Mouse (Mus musculus) heart, embryonic 14.5 days (tissue): Measurements from ENCODE around the gene Hcn2. TPM values are rescaled to one million over a fixed set of nuclear protein-coding genes. Genes with fewer than 3 reads are reported as not detected.

Experiments
- ATAC-seq: fragments of 200-750 bp; cut with Nextera tagmentation; 2 replicates; pipeline ENCODE4 v1.8.0; 2017; ENCODE audit warnings: low read depth, moderate TSS enrichment; ENCODE audit not compliant: insufficient number of reproducible peaks, insufficient read depth, low FRiP score
- H3K27ac ChIP-seq, 2 experiments: fragments of 200-500 bp in 1 of 2; fragments of 300-500 bp in 1 of 2; sonication (generic) in 1 of 2; replicated peaks in 1 of 2; 2 replicates each; pipeline ENCODE4 v1.5.1; 2012 to 2014; ENCODE audit warnings: low read depth in 2 of 2, low read length in 2 of 2, control low read depth in 1 of 2, mild to moderate bottlenecking in 1 of 2, mixed read lengths in 1 of 2; ENCODE audit not compliant: control insufficient read depth in 1 of 2, insufficient read depth in 1 of 2
- H3K27me3 ChIP-seq: fragments of 300-500 bp; sonication (generic); 2 replicates; pipeline ENCODE4 v1.6.1; 2014; ENCODE audit warnings: mild to moderate bottlenecking, low read length, control low read depth; ENCODE audit not compliant: control insufficient read depth, insufficient read depth
- H3K36me3 ChIP-seq: fragments of 300-500 bp; sonication (generic); 2 replicates; pipeline ENCODE4 v1.6.1; 2014; ENCODE audit warnings: mild to moderate bottlenecking, control low read depth, low read length, mixed read lengths; ENCODE audit not compliant: control insufficient read depth, insufficient read depth
- H3K4me1 ChIP-seq, 2 experiments: fragments of 200-500 bp in 1 of 2; fragments of 300-500 bp in 1 of 2; sonication (generic) in 1 of 2; 2 replicates each; pipeline ENCODE4 v1.6.1; 2012 to 2014; ENCODE audit warnings: low read length in 2 of 2, control low read depth in 1 of 2, mixed read lengths in 1 of 2; ENCODE audit not compliant: control insufficient read depth in 2 of 2, insufficient read depth in 2 of 2
- H3K4me2 ChIP-seq: fragments of 300-500 bp; sonication (generic); 2 replicates; pipeline ENCODE4 v1.6.1; 2014; ENCODE audit warnings: mild to moderate bottlenecking, low read length
- H3K4me3 ChIP-seq, 2 experiments: fragments of 200-500 bp in 1 of 2; fragments of 300-500 bp in 1 of 2; sonication (generic) in 1 of 2; 2 replicates each; pipeline ENCODE4 v1.5.1; 2012 to 2014; ENCODE audit warnings: low read length in 2 of 2, mild to moderate bottlenecking in 2 of 2, control low read depth in 1 of 2, low read depth in 1 of 2, moderate library complexity in 1 of 2; ENCODE audit not compliant: control insufficient read depth in 1 of 2, insufficient read depth in 1 of 2
- H3K9ac ChIP-seq: fragments of 300-500 bp; sonication (generic); 2 replicates; pipeline ENCODE4 v1.6.1; 2014; ENCODE audit warnings: mild to moderate bottlenecking, low read length
- H3K9me3 ChIP-seq: fragments of 300-500 bp; sonication (generic); 2 replicates; pipeline ENCODE4 v1.6.1; 2016; ENCODE audit warnings: low read length, control low read depth; ENCODE audit not compliant: control insufficient read depth
- WGBS: fragments of 180-500 bp; shearing (Covaris S2); extraction: QIAGEN DNeasy Blood & Tissue Kit; methylation state at CpG from one replicate; pipeline ENCODE4 v1.1.7; 2014; 5-methylcytosine and 5-hydroxymethylcytosine counted together
- polyA plus RNA-seq: library from polyadenylated mRNA; unstranded; fragments of >200 nt; fragmentation: Nextera tagmentation; extraction: Ambion mirVana; gene quantifications from 2 replicates; pipeline ENCODE4 v1.2.1, GENCODE M21; 2014

Hcn2 gene
- polyA plus RNA-seq, 1 experiment from 2014 or later, result 0.05 TPM

DNA sequence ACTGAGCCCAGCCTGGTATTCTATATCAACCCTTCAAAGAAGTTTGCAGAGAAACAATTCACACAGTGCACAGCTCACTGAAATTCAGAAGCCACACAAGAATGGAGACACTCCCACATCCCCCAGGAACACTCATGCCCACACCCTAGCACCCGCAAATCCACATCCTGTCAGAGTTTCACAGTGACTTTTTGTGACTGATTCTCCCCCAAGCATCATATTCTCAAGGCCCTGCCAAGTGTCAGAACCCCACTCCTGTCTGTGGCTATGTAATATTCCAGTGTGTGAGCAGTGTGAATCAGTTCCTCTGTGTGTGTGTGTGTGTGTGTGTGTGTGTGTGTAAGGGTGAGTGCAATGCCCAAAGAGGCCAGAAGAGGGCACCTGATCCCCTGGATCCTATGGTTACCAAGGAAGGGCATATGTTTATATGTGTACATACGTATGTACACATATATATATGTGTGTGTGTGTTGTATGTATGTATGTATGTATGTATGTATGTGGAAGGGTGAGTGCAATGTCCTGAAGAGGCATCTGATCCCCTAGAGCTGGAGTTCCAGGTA is 24.4 kb upstream of the Hcn2 start:
- 0 out of 2 replicates have a peak, but pooled peaks cover 5% of the 10 kb centered on the region for H3K9me3 ChIP-seq
- no peak overlapping the region for H3K27ac ChIP-seq
- 96% methylated on average over 2 of the region's 2 CpGs for WGBS
- H3K4me2 ChIP-seq, result no peak overlapping the region
- peaks cover 16 to 29% of the 10 kb centered on the region in 2 experiments for H3K4me1 ChIP-seq
- H3K36me3 ChIP-seq, result peaks cover 28% of the 10 kb centered on the region
- no peaks in the 10 kb centered on the region for H3K27me3 ChIP-seq
- ATAC-seq, result no peak
- no peak overlapping the region for H3K4me3 ChIP-seq
- no peak overlapping the region for H3K9ac ChIP-seq

GRCm38 (mm10) chr10:79693580-79694378 is 22.7 kb upstream of the Hcn2 start:
- Histone ChIP-seq H3K27ac (no peak overlapping the region; a peak in 1 of 4 replicates), H3K4me1 (peaks cover 14 to 26% of the 10 kb centered on the region in 2 experiments), H3K27me3 (no peaks in the 10 kb centered on the region), H3K9me3 (0 out of 2 replicates have a peak, but pooled peaks cover 5% of the 10 kb centered on the region), H3K9ac (no peak overlapping the region), H3K4me2 (no peak overlapping the region), H3K36me3 (peaks cover 11% of the 10 kb centered on the region), H3K4me3 (no peak overlapping the region)
- WGBS, result 65% methylated on average over 12 of the region's 12 CpGs
- ATAC-seq, result no peak

GRCm38 (mm10) chr10:79694379-79694655 is 22.1 kb upstream of the Hcn2 start:
- Histone ChIP-seq H3K4me1 (peaks cover 14 to 26% of the 10 kb centered on the region in 2 experiments), H3K36me3 (peaks cover 5% of the 10 kb centered on the region), H3K9me3 (0 out of 2 replicates have a peak, but pooled peaks cover 5% of the 10 kb centered on the region), H3K9ac (no peak overlapping the region), H3K27ac (peak overlapping the region in 1 of 2 experiments; percentile 1; a peak in 1 of 4 replicates), H3K27me3 (no peaks in the 10 kb centered on the region), H3K4me3 (no peak overlapping the region), H3K4me2 (no peak overlapping the region)
- 72% methylated on average over 6 of the region's 6 CpGs for WGBS
- ATAC-seq, result no peak

GRCm38 (mm10) chr10:79695231-79696128 is 21.0 kb upstream of the Hcn2 start:
- H3K4me2 ChIP-seq, result peak overlapping the region; percentile 3; the same call in 1 of the 2 replicates
- no peak overlapping the region for H3K4me3 ChIP-seq
- ATAC-seq, result peak; percentile 49
- WGBS, result 52% methylated on average over 13 of the region's 13 CpGs
- H3K4me1 ChIP-seq, result peaks cover 14 to 26% of the 10 kb centered on the region in 2 experiments
- no peaks in the 10 kb centered on the region for H3K36me3 ChIP-seq
- no peaks in the 10 kb centered on the region for H3K27me3 ChIP-seq
- peak overlapping the region; percentile 81 to 83 for H3K27ac ChIP-seq
- H3K9ac ChIP-seq, result peak overlapping the region; percentile 31; the same call in 1 of the 2 replicates
- 0 out of 2 replicates have a peak, but pooled peaks cover 5% of the 10 kb centered on the region for H3K9me3 ChIP-seq

GRCm38 (mm10) chr10:79696129-79696651 is 20.2 kb upstream of the Hcn2 start:
- WGBS, result 30% methylated on average over 9 of the region's 9 CpGs
- H3K9ac ChIP-seq, result peak overlapping the region; percentile 5; the same call in 1 of the 2 replicates
- no peak overlapping the region for H3K4me3 ChIP-seq
- H3K4me1 ChIP-seq, result peaks cover 21 to 33% of the 10 kb centered on the region in 2 experiments
- ATAC-seq, result peak; percentile 15; the same call in 1 of the 2 replicates
- H3K36me3 ChIP-seq, result no peaks in the 10 kb centered on the region
- H3K4me2 ChIP-seq, result peak overlapping the region; percentile 3; the same call in 1 of the 2 replicates
- H3K27me3 ChIP-seq, result no peaks in the 10 kb centered on the region
- H3K27ac ChIP-seq, result peak overlapping the region; percentile 81 to 83
- H3K9me3 ChIP-seq, result 0 out of 2 replicates have a peak, but pooled peaks cover 5% of the 10 kb centered on the region

- ATAC-seq, result no peak
- Histone ChIP-seq H3K36me3 (no peaks in the 10 kb centered on the region), H3K27me3 (no peaks in the 10 kb centered on the region), H3K9me3 (no peaks in the 10 kb centered on the region), H3K4me2 (no peak overlapping the region), H3K27ac (no peak overlapping the region), H3K4me3 (no peak overlapping the region), H3K4me1 (peaks cover 28 to 41% of the 10 kb centered on the region in 2 experiments), H3K9ac (no peak overlapping the region)
- 74% methylated on average over 6 of the region's 6 CpGs for WGBS
These were observed 18.5 kb upstream of the Hcn2 start for GRCm38 (mm10) chr10:79697916-79698315.

GRCm38 (mm10) chr10:79698459-79698858 is 18.0 kb upstream of the Hcn2 start:
- Histone ChIP-seq H3K27ac (no peak overlapping the region), H3K4me1 (peaks cover 28 to 41% of the 10 kb centered on the region in 2 experiments), H3K27me3 (no peaks in the 10 kb centered on the region), H3K36me3 (no peaks in the 10 kb centered on the region), H3K4me3 (no peak overlapping the region), H3K9ac (no peak overlapping the region), H3K4me2 (no peak overlapping the region), H3K9me3 (no peaks in the 10 kb centered on the region)
- 93% methylated on average over 6 of the region's 6 CpGs for WGBS
- no peak for ATAC-seq
